Mouse (Mus musculus) CH12.LX (cell line): ENCODE results near the gene P2rx7.

ENCODE experiments used
- CTCF ChIP-seq, 2 experiments: IDR thresholded peaks in 1 of 2; conservative IDR thresholded peaks in 1 of 2; 2 replicates each; pipeline ENCODE4 v1.5.1; 2011 to 2012; ENCODE audit warnings: low read depth in 2 of 2, low read length in 2 of 2, improper control_type of control experiment in 1 of 2, inconsistent platforms in 1 of 2, mild to moderate bottlenecking in 1 of 2, moderate library complexity in 1 of 2
- HCFC1 ChIP-seq: IDR thresholded peaks from 2 replicates; pipeline ENCODE4 v1.6.1; 2012; ENCODE audit warnings: low read depth, mild to moderate bottlenecking, inconsistent platforms, low read length, improper control_type of control experiment
- KAT2A ChIP-seq: IDR thresholded peaks from 2 replicates; pipeline ENCODE4 v1.6.1; 2012; ENCODE audit warnings: low read length, improper control_type of control experiment, inconsistent platforms; ENCODE audit not compliant: insufficient replicate concordance
- MAZ ChIP-seq: IDR thresholded peaks from 2 replicates; pipeline ENCODE4 v1.6.1; 2012; ENCODE audit warnings: low read depth, mild to moderate bottlenecking, inconsistent platforms, low read length, improper control_type of control experiment, moderate library complexity
- POLR2A ChIP-seq: IDR thresholded peaks from 2 replicates; pipeline ENCODE4 v1.6.1; 2011; ENCODE audit warnings: low read depth, mild to moderate bottlenecking, improper control_type of control experiment, low read length
- TCF12 ChIP-seq: IDR thresholded peaks from 2 replicates; pipeline ENCODE4 v1.6.1; 2014; ENCODE audit warnings: low read depth, mild to moderate bottlenecking, inconsistent platforms, low read length, improper control_type of control experiment

- TF ChIP-seq KAT2A (no peak), TCF12 (no peak), MAZ (no peak), CTCF (conservative IDR thresholded peaks at IDR 0.05 in 1 of 2, IDR thresholded peaks at IDR 0.05 in 1 of 2; ENCODE audit: low read depth in 2 of 2, low read length in 2 of 2) (no peak), HCFC1 (no peak), POLR2A (no peak)
Observed at GRCm38 (mm10) chr5:122643701-122644100, at the start of gene P2rx7.
